Mouse (Mus musculus) Muller cell, postnatal 12 days (primary cell): ENCODE data around the gene Taf10.
"Not testable (repeated sequence)": the region's sequence is repeated elsewhere in the genome, so short reads cannot be mapped to it uniquely, and the experiment has no call there.

Experiments
- DNase-seq: peaks from one replicate; pipeline ENCODE4 v3.0.0-alpha.2; 2015; ENCODE audit errors: inconsistent ontology term

Gene Taf10

GRCm38 (mm10) chr7:105752716-105753115 is 8.6 kb upstream of the Taf10 start:
- DNase-seq = no peak

- DNase-seq = peak; percentile 95
Measured at GRCm38 (mm10) chr7:105751491-105752433, 7.6 kb upstream of the Taf10 start, which contains the start of gene Tpp1. Gene Tpp1 (minus strand): TSS chr7:105752235.

GRCm38 (mm10) chr7:105747776-105748175 is 3.6 kb upstream of the Taf10 start:
- DNase-seq = no peak

GRCm38 (mm10) chr7:105743246-105743925 is 775 bp downstream of the Taf10 start:
- DNase-seq = not testable (repeated sequence)

- DNase-seq = not testable (repeated sequence)
Measured at GRCm38 (mm10) chr7:105742539-105743215, 1.5 kb downstream of the Taf10 start.

- no peak for DNase-seq
Measured at GRCm38 (mm10) chr7:105741978-105742377, 2.2 kb downstream of the Taf10 start.

- DNase-seq = no peak
Measured at GRCm38 (mm10) chr7:105740851-105741250, 3.3 kb downstream of the Taf10 start.

GRCm38 (mm10) chr7:105740089-105740795 is 3.9 kb downstream of the Taf10 start:
- DNase-seq = no peak

GRCm38 (mm10) chr7:105738948-105739347 is 5.2 kb downstream of the Taf10 start:
- peak; percentile 93 for DNase-seq

- DNase-seq = no peak
Measured at GRCm38 (mm10) chr7:105738286-105738685, 5.9 kb downstream of the Taf10 start.

- DNase-seq = no peak
Measured at GRCm38 (mm10) chr7:105737648-105738047, 6.5 kb downstream of the Taf10 start.

- DNase-seq = peak; percentile 67
Measured at GRCm38 (mm10) chr7:105736911-105737521, 7.1 kb downstream of the Taf10 start, which contains the start of gene Rrp8. Gene Rrp8 (minus strand): TSS chr7:105737385.

- peak; percentile 95 for DNase-seq
Measured at GRCm38 (mm10) chr7:105736264-105736901, 7.8 kb downstream of the Taf10 start, which contains the start of gene Ilk. Gene Ilk (plus strand): TSS chr7:105736592.

- DNase-seq = peak; percentile 46
Measured at GRCm38 (mm10) chr7:105735464-105735863, 8.7 kb downstream of the Taf10 start.

GRCm38 (mm10) chr7:105734826-105735225 is 9.3 kb downstream of the Taf10 start:
- DNase-seq = no peak

GRCm38 (mm10) chr7:105733836-105734235 is 10.3 kb downstream of the Taf10 start:
- no peak for DNase-seq

- no peak for DNase-seq
Measured at GRCm38 (mm10) chr7:105728701-105729428, 15.3 kb downstream of the Taf10 start.

GRCm38 (mm10) chr7:105726980-105727325 is 17.2 kb downstream of the Taf10 start:
- DNase-seq = no peak

- DNase-seq = peak; percentile 39
Measured at GRCm38 (mm10) chr7:105726144-105726979, 17.8 kb downstream of the Taf10 start.
